Mouse (Mus musculus) layer of hippocampus, adult 18-20 months (tissue): ENCODE results near the gene Nudcd2. TPM values are rescaled to one million over a fixed set of nuclear protein-coding genes. Genes with fewer than 3 reads are reported as not detected.
"Not testable (repeated sequence)": the region's sequence is repeated elsewhere in the genome, so short reads cannot be mapped to it uniquely, and the experiment has no call there.

Experiments
- DNase-seq, 2 experiments: peaks; one replicate each; pipeline ENCODE4 v3.0.0; 2022; ENCODE audit warnings: low spot score in 2 of 2
- long read RNA-seq: library from polyadenylated mRNA; stranded (forward); transcript quantifications from one replicate; pipeline ENCODE4 v2.0.0, GENCODE M21; 2021
- total RNA-seq, 2 experiments: library from RNA; stranded (reverse); gene quantifications; 2 replicates each; pipeline ENCODE4 v1.2.3; 2021

The Nudcd2 gene
- 10 to 100 TPM; 17.0 to 19.9 TPM for total RNA-seq
- long read RNA-seq, transcript Nudcd2-201 (4 exons, 1,577 nt) = major isoform, 13 of 17 reads
- long read RNA-seq, partial matches to known transcripts = 0 of 17 reads
- long read RNA-seq, other reads (novel, unspliced or antisense) = 0 of 17 reads

DNA sequence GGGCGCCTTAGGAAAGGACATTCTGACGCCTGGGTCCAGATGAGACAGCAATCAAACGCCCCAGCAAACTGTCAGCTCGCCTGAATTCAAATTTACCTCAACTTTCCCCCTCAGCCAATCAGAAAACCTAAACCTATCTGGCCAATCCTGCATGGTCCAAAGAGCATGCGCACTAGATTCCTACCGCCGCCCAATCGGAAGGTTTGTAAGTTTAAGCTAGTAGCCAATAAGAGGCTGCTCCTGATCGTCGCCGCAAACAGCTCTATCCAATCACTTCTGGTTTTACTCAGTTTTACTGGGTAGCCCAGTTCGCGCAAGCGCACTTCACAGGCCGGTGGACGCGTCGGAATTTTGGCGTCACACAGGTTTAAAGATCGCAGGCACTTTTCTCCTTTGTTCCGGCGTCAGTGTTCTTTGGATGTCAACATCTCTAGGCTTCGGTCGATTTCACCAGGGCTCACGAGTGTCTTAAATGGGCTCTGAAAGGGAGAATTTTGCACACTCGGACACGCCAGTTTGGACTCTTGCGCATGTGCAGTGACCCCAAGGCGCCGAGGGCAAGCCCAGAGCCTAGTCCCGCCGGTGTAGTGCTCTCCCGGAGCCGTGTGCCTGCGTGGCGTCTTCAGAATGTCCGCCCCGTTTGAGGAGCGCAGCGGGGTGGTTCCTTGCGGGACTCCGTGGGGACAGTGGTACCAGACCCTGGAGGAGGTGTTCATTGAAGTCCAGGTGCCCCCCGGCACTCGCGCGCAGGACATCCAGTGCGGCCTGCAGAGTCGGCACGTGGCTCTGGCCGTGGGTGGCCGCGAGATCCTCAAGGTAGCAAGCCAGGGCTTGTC lies at the start of gene Nudcd2, which contains the start of gene Hmmr:
Gene Nudcd2 (plus strand): TSS at position 329 of the 836 bp plus-strand sequence.
Gene Hmmr (minus strand): TSS at position 84 of the 836 bp plus-strand sequence.
- DNase-seq = peak; percentile 92 to 98

DNA sequence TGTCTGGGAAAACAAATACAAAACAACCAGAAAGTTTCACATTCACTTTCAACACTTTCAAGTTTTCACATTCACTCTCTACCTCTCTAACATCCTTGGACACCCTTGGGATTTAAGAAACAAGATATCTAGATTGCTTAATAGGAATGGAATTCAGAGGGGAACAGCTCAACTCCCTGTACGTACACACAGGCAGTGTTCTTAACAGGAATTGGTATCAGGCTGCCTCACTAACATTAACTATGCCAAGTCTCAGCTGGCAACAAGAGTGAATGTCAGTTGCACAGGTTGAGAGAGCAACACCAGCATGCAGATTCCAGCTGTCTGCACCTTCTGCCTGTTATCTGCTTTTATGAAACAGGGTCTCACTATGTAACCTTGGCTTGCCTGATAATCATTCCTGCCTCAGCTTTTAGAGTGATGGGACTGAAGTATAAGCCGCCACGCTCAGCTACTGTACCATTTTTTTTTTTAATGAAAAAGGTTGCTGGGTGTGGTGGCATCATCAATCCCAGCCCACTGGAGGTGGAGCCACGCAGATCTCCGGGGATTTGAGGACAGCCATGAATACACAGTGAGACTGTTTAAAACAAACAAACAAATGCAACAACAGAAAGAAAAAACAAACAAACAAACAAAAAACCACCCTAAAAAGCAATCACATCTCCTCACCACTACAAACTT lies 42.9 kb upstream of the Nudcd2 start:
- DNase-seq = no peak

DNA sequence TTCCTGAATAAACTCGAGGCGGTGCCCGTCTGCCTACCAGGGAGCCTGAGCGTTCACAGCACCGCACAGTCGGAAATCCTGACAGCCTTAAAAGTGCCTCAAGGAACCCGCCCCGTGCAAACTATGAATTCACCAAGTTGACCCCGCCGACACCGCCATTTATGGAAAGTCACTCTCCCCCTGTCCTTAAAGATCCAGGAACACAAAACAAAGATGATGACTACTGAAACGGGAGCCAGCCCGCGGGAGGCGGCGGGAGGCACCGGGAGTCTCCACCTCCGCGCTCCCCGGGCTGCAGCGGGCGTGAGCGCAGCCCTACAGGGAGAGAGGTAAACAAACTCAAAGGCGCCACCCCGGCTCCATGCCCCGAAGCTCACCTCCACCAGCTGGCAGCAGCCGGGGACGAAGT lies 41.4 kb upstream of the Nudcd2 start:
- no peak for DNase-seq

DNA sequence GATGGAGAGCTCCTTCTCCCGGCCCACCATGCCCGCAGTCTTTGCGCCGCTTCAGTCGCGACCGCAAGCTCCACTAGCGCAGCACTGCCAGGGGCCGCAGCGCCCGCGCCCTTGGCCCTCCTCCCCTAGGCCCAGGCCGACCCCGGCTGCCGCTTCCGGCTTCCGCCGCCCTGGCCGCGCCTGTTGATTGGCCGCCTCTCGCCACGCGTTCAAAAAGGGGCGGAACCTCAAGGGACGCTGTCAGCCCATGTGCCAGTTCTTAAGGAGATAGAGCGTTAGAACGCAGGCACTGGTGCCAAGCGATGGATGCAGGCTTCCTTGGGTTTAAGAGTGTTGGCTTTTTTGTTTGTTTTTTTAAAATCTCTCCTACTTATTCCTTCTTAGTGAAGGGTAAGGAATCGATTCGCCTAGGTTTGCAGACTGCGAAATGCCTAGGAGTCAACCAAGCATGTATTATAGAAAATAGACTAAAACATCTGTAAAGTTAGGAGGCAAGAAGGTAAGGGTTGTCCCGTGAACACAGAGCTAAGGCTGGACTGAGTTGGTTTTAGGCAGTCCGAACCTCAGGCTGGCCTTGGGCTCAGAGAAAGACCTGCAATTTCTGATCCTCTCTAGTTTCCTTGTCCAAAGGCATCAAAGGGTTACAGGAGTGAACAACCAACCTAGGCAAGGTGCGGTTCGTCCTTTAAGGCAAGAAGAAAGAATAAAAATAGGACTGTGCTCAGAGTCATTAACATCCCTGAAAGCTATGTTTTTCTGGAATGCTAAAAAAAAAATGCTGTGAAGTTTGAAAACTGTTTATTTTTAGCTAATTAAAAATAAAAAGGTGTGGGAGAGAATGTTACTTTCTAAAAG lies 40.7 kb upstream of the Nudcd2 start:
- DNase-seq = peak; percentile 94

DNA sequence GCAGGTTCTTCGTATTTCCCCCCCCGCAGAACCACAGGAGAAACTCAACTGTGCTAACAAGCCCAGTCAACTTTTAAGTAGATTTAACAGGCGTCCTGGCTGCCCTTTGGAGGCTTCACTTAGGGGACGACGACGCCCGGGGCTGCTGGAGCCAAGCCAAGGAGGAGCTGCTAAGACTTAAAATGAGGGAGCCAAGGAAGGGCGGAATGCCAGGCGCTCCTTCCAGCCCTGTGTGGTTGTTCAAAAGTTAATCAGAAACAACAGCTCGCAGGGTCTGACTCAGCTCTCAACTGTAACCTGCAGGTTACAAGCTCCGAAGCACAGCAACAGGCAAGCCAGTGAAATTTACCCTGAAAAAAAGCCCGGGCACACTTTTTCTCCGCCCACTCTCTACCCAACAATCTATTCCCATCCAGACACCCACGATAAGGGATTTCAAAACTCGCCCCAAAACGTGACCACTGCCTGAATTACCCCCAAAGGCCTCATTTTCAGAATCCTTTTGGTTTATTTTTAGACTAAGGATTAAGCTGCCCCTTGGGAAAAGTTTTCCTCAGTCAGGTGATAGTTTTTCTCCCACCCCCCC lies 40.0 kb upstream of the Nudcd2 start:
- DNase-seq = peak; percentile 24 to 36

DNA sequence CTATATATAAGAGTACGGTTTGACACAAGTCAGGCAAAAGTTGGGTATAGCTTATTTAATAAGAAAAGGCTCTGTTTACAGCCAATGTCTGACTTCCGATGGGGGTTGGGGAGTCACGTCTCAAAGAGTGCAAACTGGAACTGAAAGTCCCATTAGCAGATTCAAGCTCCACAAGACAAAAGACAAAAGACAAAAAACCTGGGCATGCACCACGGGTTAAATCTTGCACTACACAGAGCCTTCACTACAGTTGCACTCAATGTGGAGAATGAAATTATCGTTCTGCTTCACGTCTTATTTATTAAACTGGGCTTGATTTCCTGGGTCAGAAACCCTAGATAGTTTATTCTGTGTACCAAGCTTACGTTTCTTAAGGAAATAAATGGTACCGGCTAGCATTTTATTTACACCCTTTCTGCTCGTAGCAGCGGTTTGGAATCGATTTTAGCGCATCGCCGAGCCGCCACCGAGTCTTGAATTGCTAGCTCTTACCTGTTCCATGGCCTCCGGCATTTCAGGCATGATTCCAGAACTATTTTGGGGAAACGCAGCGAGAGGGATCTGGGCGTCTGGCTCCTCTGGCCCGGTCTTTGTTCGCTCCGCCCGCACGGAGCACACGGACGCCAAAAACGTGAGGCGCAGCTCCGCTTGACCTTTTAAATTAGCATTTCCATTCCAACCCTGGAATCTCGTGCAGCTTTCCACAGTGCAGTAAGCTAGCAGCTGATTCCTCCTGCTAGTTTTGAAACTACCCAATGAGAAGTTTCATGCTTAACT lies 39.0 kb upstream of the Nudcd2 start:
- DNase-seq = peak; percentile 18 to 57

DNA sequence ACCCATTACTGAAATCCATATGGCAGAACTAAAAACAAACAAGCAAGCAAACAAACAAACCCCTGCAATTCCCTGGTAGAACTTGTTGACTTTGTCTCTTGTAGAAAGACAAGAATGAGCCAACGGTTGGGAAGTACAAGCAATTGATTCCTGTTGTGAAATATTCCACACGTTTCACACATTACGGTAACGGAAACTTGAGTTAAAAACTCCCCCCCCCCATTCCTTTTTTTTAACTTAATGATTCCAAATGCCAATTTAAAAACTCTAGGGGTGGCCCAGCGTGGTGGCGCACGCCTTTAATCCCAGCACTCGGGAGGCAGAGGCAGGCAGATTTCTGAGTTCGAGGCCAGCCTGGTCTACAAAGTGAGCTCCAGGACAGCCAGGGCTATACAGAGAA lies 38.4 kb upstream of the Nudcd2 start, which contains the start of gene Mat2b:
Gene Mat2b (minus strand): TSS at position 101 of the 400 bp plus-strand sequence.
- no peak for DNase-seq

DNA sequence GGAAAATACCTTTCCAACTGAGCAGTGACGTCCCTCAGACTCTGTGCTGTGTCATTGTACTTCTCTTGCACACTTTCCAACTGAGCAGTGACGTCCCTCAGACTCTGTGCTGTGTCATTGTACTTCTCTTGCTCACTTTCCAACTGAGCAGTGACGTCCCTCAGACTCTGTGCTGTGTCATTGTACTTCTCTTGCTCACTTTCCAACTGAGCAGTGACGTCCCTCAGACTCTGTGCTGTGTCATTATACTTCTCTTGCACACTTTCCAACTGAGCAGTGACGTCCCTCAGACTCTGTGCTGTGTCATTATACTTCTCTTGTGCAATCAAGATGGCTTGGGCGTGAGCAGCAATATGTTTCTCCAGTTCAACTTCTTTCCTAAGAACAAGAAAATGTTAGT lies 23.6 kb upstream of the Nudcd2 start:
- DNase-seq = not testable (repeated sequence)

DNA sequence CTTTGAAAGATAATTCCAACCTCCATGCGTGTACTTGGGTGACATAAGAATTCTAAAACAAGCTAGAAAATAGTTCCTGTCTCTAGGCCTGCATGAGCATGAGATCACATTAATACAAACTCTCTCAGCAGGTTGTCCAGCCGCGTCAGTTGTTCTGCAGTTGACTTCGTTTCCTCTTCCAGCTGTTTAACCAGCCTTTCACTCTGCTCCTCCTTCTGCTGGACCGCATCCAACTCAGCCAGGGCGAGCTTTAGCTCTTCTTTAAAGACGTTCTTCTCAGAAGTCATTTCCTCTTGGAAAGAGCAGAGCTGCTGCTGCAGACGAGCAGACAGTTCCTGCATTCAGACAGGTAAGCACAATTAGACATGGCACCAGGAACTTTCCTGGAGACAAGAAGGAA lies 19.6 kb upstream of the Nudcd2 start:
- no peak for DNase-seq

DNA sequence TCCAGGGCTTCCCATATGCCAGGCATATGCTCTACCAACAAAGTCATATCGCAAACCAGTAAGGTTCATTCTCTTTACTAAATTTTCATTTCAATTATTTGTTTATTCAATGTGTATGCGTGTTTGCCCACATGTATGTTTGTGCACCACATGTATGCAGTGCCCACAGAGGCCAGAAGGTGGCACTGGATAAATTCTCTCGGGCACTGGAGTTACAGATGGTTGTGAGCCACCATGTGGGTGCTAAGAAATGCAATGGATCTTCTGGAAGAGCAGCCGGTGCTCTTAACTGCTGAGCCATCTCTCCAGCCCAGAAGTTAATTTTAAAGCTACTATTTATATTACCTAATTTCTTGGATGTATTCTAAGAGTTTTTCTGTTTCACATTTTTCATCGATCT lies 17.9 kb upstream of the Nudcd2 start:
- DNase-seq = peak in 1 of 2 experiments; percentile 28

DNA sequence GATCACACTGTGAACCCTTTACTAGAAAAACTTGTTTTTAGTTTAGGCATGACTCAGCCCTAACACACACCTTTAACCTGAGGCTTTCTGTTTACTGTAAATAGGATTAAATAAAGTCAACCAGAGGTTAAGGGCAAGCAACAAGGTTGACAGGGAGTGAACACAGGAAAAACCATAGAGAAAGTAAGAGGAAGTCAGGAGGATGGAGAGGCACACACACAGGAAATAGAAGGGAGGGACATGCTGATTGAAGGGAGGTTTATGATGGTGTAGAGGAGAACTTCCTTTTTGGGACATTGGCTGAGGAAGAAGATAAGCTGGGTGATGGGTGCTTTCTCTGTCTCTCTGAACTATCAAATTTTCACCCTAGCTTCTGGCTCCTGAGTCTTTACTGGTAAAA lies 15.1 kb upstream of the Nudcd2 start:
- no peak for DNase-seq

DNA sequence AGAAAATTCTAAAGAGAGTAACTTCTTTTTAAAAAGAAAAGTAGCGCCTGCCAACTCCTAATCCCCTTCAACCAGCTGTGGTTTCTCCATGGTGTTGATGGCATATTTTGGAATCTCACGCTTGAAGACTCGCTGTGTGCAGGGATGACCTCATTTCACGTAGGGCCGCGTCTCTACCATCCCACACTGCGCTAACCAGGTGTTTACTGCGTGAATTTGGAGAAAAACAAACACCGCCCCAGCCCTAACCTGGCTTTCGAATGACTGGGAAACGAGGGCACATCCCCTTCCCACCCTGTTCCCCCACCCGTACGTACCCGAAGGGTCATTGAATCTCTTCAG lies 499 bp upstream of the Nudcd2 start:
- no peak for DNase-seq

DNA sequence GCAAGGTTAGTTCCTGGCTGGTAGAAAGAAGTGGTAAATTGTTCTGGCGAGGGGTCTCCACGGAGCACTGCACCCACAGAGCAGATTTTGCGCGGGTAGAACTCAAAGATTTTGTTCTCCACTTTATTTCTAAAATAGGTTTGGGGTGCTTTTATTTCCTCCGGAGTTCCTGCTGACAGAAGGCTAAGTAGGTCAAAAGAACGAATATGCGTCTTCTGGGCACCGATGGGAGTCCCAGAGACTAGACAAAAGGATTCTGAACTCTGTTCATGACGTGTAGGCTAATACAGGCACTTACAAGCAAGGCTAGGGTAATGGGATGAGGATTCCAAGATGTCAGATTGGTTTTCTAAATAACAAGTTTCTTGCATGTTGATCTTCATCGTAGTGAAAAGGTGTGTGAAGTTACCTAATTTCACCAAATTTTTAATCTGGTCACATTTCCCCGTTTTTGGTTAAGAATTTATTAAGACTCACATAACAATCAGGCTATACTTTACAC lies 835 bp downstream of the Nudcd2 start:
- no peak for DNase-seq

DNA sequence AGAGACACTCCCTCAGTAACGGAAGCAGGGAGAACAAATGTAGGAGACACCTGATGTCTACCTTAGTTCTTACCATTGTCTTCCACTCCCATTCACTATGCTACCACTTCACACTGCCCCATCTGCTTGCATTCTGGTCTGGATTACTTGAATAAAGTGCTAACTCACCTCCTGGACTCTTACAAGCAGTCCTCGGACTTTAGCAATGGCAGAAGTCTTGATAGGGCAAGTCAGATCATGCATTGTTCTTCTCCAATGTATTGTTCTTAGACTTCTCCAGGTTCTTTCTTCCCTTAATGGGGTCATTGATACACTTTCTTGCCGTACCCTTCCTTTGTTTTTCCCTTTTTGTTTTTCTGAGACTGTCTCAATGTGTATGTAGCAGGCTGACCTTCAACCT lies 3.9 kb downstream of the Nudcd2 start:
- DNase-seq = no peak

DNA sequence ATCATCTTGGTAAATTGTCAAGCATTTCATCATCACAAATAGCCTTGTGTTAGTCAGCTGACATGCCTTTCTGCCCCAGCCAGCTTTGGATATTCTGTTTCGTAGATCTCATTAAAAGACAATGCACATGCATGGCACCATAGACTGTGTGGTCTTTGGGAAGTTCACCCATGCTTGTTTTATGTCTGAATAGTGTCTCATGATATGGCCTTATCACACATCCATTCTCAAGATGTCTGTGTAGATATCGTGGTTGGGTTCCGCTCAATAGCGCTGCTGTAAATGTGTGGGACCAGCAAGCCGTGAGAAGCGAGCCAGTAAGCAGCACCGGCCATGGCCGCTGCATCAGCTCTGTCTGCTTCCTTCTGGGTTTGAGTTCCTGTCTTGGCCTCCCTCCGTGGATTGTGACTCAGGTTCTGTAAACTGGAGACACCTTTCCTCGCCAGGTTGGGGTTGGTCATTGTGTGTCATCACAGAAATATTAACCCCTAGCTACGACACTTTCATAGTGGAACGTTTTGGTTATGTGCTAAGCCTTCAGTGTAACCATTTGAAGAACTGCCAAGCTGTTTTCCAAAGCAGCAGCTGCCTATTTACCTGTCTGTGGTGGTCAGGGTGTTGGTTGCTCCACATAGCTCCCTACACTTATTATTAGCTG lies 8.3 kb downstream of the Nudcd2 start:
- no peak for DNase-seq

DNA sequence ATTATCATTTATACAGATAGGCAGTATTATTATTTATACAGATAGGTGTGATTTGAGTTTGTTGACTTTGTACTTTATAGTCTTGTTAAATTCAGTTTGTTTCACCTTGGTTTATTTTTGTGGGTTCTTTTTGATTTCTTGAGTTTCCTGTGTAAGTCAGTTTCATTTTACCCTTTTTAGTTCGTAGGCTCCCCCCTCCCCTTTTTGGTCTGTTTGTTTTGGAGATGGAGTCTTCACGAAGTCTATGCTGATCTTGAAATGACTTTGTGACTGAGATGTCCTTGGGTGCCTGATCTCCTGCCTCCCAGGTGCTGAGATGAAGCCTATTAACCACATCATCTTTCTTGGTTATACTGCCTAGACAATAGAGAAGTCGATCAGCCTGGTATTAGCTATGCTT lies 10.9 kb downstream of the Nudcd2 start:
- DNase-seq = no peak

DNA sequence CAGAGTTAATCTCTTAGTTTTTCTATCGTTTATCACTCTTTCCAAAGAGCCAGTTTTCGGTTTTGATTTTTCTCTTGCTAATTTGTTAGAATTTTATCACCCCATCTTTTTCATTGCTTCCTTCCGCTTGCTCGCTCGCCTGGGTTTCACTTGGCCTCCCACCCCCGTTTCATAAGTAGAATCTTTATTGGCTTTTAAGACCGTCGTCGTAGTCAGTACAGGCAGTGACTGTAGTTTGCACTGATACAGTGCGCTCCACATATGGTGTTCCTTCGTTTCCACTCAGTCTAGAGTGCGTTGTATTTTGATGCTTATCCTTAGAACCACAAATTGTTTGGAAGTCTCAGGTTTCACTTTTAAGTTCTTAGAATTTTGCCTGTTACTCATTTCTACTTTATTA lies 12.9 kb downstream of the Nudcd2 start:
- no peak for DNase-seq

DNA sequence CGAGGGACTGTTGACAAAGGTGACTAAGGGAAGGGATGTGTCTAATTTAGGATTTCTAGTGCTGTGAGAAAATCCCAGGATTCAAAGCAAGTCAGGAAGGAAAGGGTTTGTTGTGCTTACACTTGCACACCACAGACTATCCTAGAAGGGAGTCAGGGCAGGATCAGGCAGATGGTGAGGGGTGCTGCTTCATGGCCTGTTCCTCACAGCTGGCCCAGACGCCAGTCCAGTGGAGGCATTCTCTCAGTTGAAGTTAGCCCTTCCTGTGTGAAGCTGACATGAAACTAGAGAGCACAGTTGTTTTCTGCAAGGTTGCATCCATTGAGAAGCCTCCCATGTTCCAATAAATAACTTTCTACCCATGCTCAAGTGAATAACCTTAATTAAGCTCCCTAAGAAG lies 14.2 kb downstream of the Nudcd2 start:
- DNase-seq = no peak

DNA sequence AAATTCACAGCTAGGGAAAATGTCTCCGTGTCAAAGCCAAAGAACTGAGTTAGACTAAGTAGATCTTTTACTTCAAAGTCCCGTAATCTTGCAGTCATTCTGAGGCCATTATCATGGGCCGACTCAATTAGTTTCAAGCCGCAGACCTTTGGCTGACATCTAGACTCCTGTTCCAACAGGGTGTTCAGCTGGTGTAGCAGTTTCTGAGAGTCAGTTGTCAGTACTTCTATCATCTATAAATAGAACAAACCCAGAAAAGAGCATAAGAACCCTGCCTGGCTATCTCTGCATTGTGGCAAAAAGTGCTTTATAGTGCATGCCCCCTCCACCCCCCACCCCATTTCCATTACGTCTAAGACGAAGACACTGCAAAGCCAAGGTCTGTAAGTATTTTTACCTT lies 20.4 kb downstream of the Nudcd2 start:
- no peak for DNase-seq
